Mouse (Mus musculus) ES-E14 (cell line): ENCODE data around the gene Vav3.

Experiments
- MAFK ChIP-seq: IDR thresholded peaks from 2 replicates; pipeline ENCODE4 v1.6.1; 2014; ENCODE audit warnings: mild to moderate bottlenecking, low read depth, low read length, inconsistent platforms; ENCODE audit not compliant: insufficient read depth
- ZC3H11A ChIP-seq: IDR thresholded peaks from 2 replicates; pipeline ENCODE4 v1.6.1; 2012; ENCODE audit warnings: low read depth, mild to moderate bottlenecking, inconsistent platforms, low read length, borderline replicate concordance
- ZNF384 ChIP-seq: IDR thresholded peaks from 2 replicates; pipeline ENCODE4 v1.6.1; 2012; ENCODE audit warnings: low read depth, low read length, inconsistent platforms

DNA sequence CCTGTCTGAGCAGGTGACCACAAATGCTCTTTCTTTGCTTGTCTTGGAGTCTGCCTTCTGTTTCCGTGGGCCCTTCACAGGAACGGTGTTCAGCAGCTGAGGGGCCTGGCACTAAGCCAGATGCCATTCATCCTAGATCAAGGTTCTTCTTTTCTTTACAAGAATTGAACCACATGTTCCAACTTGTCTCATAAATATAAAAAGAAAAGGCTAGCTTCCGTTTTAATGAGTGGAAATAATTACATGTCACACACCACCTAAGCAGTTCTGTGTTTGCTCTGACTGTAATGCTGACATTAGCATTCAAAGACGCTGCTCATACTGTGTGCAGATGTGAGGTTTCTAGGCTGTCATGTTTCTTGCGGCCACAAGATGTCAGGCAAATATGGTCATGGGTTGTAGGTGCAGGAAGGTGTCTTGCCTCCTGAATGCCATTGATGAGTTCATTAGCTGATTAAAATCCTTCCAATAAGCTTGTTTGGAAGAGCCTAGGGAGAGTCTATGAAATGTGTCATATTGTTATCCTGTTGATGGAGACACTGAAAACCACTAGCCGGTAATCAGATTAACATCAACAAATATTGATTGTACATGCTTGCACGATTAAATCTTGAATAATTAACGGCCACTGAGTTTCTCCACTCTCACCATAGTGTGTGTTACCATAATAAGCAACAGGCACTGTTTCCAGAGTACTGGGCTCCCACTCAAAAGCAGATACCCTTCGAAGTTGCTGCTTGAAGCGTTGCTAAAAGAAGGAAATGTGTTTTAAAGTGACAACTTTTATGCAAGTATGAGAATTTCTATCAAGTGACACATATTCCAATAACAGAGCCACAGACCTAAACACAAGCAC, 392.1 kb downstream of the Vav3 start:
- TF ChIP-seq ZC3H11A: no peak
- TF ChIP-seq MAFK: no peak
- TF ChIP-seq ZNF384: no peak
